ENCODE assay signal across 30 mouse cellular contexts in genomic region chr4:119670736-119671135, GRCm38 (mm10). TPM values are rescaled to one million over a fixed set of nuclear protein-coding genes. Genes with fewer than 3 reads are reported as not detected.
DNase-seq lines count a peak whose midpoint lies in the region; ATAC-seq and TF ChIP-seq lines count a peak whose summit lies in the region.
"Had no signal": no experiment of that assay in that cellular context is flagged by ENCODE, and none has a peak within 500 bp of the region (broad histone marks: within the 10 kb centered on the region; RNA-seq: fewer than 3 reads in every experiment).

No protein-coding gene starts in this region.

- peaks cover 46% of the 10 kb centered on the region for H3K4me1 ChIP-seq in heart, embryonic 10.5 days
- H3K4me1 ChIP-seq in midbrain, embryonic 16.5 days (ENCODE audit: control insufficient read depth, insufficient read depth, low read length): peaks cover 7% of the 10 kb centered on the region
- peaks cover 20% of the 10 kb centered on the region for H3K4me1 ChIP-seq in midbrain, embryonic 10.5 days
- H3K4me1 ChIP-seq in forebrain, embryonic 14.5 days (ENCODE audit: control insufficient read depth, insufficient read depth, low read length): peaks cover 11% of the 10 kb centered on the region
- H3K4me1 ChIP-seq in forebrain, postnatal 0 days (ENCODE audit: insufficient read depth): peaks cover 10% of the 10 kb centered on the region; the same call in 1 of the 2 replicates

- intact Hi-C loops in heart, postnatal 10 days (cut with DNase I): no loop called here

- no peak overlapping the region for H3K9ac ChIP-seq in midbrain, embryonic 16.5 days (ENCODE audit: low read depth, low read length)
- H3K9ac ChIP-seq in forebrain, embryonic 14.5 days (ENCODE audit: low read length): no peak overlapping the region; the same call in 1 of the 2 replicates
- H3K9ac ChIP-seq in forebrain, postnatal 0 days: no peak overlapping the region
- H3K9ac ChIP-seq: heart, embryonic 15.5 days had no signal

- H3K9me3 ChIP-seq in heart, embryonic 10.5 days: no peaks in the 10 kb centered on the region
- no peaks in the 10 kb centered on the region for H3K9me3 ChIP-seq in midbrain, embryonic 16.5 days (replicated peaks; ENCODE audit: control insufficient read depth, low read length, poor library complexity, severe bottlenecking)
- no peaks in the 10 kb centered on the region for H3K9me3 ChIP-seq in midbrain, embryonic 10.5 days (replicated peaks)
- no peaks in the 10 kb centered on the region for H3K9me3 ChIP-seq in forebrain, embryonic 14.5 days (replicated peaks; ENCODE audit: control insufficient read depth, low read length)
- no peaks in the 10 kb centered on the region for H3K9me3 ChIP-seq in forebrain, postnatal 0 days (ENCODE audit: low read length)
- H3K9me3 ChIP-seq: heart, embryonic 15.5 days had no signal

- TF ChIP-seq CTCF in forebrain, postnatal 0 days (IDR thresholded peaks at IDR 0.05; ENCODE audit: low read depth): no peak

- WGBS in heart, embryonic 10.5 days: 73% methylated on average over 6 of the region's 6 CpGs
- 87% methylated on average over 6 of the region's 6 CpGs for WGBS in midbrain, embryonic 16.5 days
- 88% methylated on average over 6 of the region's 6 CpGs for WGBS in midbrain, embryonic 10.5 days
- 84% methylated on average over 6 of the region's 6 CpGs for WGBS in forebrain, embryonic 14.5 days
- 80% methylated on average over 6 of the region's 6 CpGs for WGBS in forebrain, postnatal 0 days

- 0 out of 2 replicates have a peak, but pooled peaks cover 3% of the 10 kb centered on the region for H3K27me3 ChIP-seq in heart, embryonic 10.5 days (ENCODE audit: insufficient read depth, poor library complexity, severe bottlenecking)
- H3K27me3 ChIP-seq in midbrain, embryonic 16.5 days (ENCODE audit: control insufficient read depth, insufficient read depth, low read depth, low read length): no peaks in the 10 kb centered on the region
- no peaks in the 10 kb centered on the region for H3K27me3 ChIP-seq in midbrain, embryonic 10.5 days (ENCODE audit: low read depth, poor library complexity, severe bottlenecking)
- H3K27me3 ChIP-seq in forebrain, embryonic 14.5 days (replicated peaks; ENCODE audit: control insufficient read depth, insufficient read depth, low read length): no peaks in the 10 kb centered on the region
- H3K27me3 ChIP-seq in forebrain, postnatal 0 days (ENCODE audit: insufficient read depth, low read length): no peaks in the 10 kb centered on the region
- H3K27me3 ChIP-seq: heart, embryonic 15.5 days had no signal

- DNase-seq in heart, embryonic 10.5 days (ENCODE audit: low spot score): no peak
- no peak for DNase-seq in heart, postnatal 10 days
- no peak for DNase-seq in midbrain, embryonic 10.5 days (ENCODE audit: low spot score)
- no peak for DNase-seq in forebrain, embryonic 14.5 days (ENCODE audit: low spot score)
- DNase-seq in forebrain, postnatal 0 days: peak; percentile 42
- DNase-seq in kidney, adult 18-20 months: no peak
- DNase-seq: adrenal gland, adult 2 months; B cell, adult 2 months; cerebellum, adult 11 months; gastrocnemius, postnatal 25 days; heart, adult 2 months; heart, postnatal 4 days; kidney, adult 2 months; kidney, postnatal 10 days; right cerebral cortex, postnatal 14 days had no signal

- no peaks in the 10 kb centered on the region for H3K36me3 ChIP-seq in heart, embryonic 10.5 days
- no peaks in the 10 kb centered on the region for H3K36me3 ChIP-seq in midbrain, embryonic 16.5 days (ENCODE audit: control insufficient read depth, insufficient read depth, low read length)
- no peaks in the 10 kb centered on the region for H3K36me3 ChIP-seq in midbrain, embryonic 10.5 days
- H3K36me3 ChIP-seq in forebrain, embryonic 14.5 days (ENCODE audit: control insufficient read depth, insufficient read depth, low read length): no peaks in the 10 kb centered on the region
- no peaks in the 10 kb centered on the region for H3K36me3 ChIP-seq in forebrain, postnatal 0 days (ENCODE audit: insufficient read depth)
- H3K36me3 ChIP-seq: heart, embryonic 15.5 days had no signal

- H3K27ac ChIP-seq in heart, embryonic 10.5 days: 0 out of 2 replicates have a peak overlapping the region, but pooled peaks have one; percentile 39
- peak overlapping the region; percentile 53 for H3K27ac ChIP-seq in midbrain, embryonic 16.5 days (ENCODE audit: low read length)
- H3K27ac ChIP-seq in midbrain, embryonic 10.5 days (replicated peaks): no peak overlapping the region
- H3K27ac ChIP-seq in forebrain, embryonic 14.5 days (ENCODE audit: low read depth, low read length): peak overlapping the region; percentile 77
- H3K27ac ChIP-seq in forebrain, postnatal 0 days (ENCODE audit: low read depth, low read length): peak overlapping the region; percentile 77
- H3K27ac ChIP-seq: heart, adult 2 months; heart, embryonic 15.5 days; macrophage; stomach, postnatal 0 days had no signal

- no peak for ATAC-seq in midbrain, embryonic 16.5 days
- no peak; the same call in 1 of the 2 replicates for ATAC-seq in forebrain, embryonic 14.5 days
- ATAC-seq in forebrain, postnatal 0 days: no peak
- ATAC-seq: inflammation-experienced regulatory T-cells, adult 6 months had no signal

- no peak overlapping the region for H3K4me3 ChIP-seq in heart, embryonic 10.5 days
- H3K4me3 ChIP-seq in midbrain, embryonic 16.5 days (ENCODE audit: low read depth, low read length): no peak overlapping the region
- no peak overlapping the region for H3K4me3 ChIP-seq in midbrain, embryonic 10.5 days
- no peak overlapping the region for H3K4me3 ChIP-seq in forebrain, embryonic 14.5 days (ENCODE audit: low read depth, low read length)
- H3K4me3 ChIP-seq in forebrain, postnatal 0 days (ENCODE audit: low read depth, low read length): no peak overlapping the region
- H3K4me3 ChIP-seq: heart, adult 2 months; heart, embryonic 15.5 days had no signal

- no peak overlapping the region for H3K4me2 ChIP-seq in midbrain, embryonic 16.5 days (ENCODE audit: low read length)
- H3K4me2 ChIP-seq in forebrain, embryonic 14.5 days (ENCODE audit: low read length): no peak overlapping the region
- H3K4me2 ChIP-seq in forebrain, postnatal 0 days (ENCODE audit: low read depth): no peak overlapping the region
- H3K4me2 ChIP-seq: heart, embryonic 15.5 days had no signal

RNA-seq across cellular contexts. Expression of gene Guca2b, which starts 12.0 kb away (rescaled TPM):
- not detected in 2 replicates for polyA plus RNA-seq in heart, embryonic 10.5 days (2016; fragmentation: Nextera tagmentation; extraction: Ambion mirVana)
- total RNA-seq in heart, postnatal 10 days (2021): not detected
- polyA plus RNA-seq in midbrain, embryonic 16.5 days (2015; fragmentation: Nextera tagmentation; extraction: Ambion mirVana): not detected in 2 replicates
- not detected in 2 replicates for polyA plus RNA-seq in midbrain, embryonic 10.5 days (2016; fragmentation: Nextera tagmentation; extraction: Ambion mirVana)
- not detected in 2 replicates for polyA plus RNA-seq in forebrain, embryonic 14.5 days (2014; fragmentation: Nextera tagmentation; extraction: Ambion mirVana)
- not detected in 2 replicates for total RNA-seq in forebrain, postnatal 0 days (2014; rRNA removed)
- not detected in 2 replicates for polyA plus RNA-seq in forebrain, postnatal 0 days (2015; fragmentation: Nextera tagmentation; extraction: Ambion mirVana)
- total RNA-seq: adrenal gland, adult 2 months; gastrocnemius, postnatal 25 days; layer of hippocampus, adult 18-20 months; layer of hippocampus, postnatal 14 days; left cerebral cortex, adult 8-10 months; liver, adult 2 months; MEL; monocyte, adult 5-6 weeks; neutrophil, adult 5-6 weeks had no signal
- polyA plus RNA-seq: adrenal gland, adult 2 months; embryonic facial prominence, embryonic 11.5 days; heart, embryonic 15.5 days; inflammation-experienced regulatory T-cells, adult 6 months; limb, embryonic 11.5 days; liver, adult 2 months; lung, embryonic 16.5 days; macrophage had no signal

RNA-seq across cellular contexts. Expression of gene Guca2a, which starts 33.2 kb away (rescaled TPM):
- polyA plus RNA-seq in heart, embryonic 10.5 days (2016; fragmentation: Nextera tagmentation; extraction: Ambion mirVana): 0.26 TPM in 1 of 2 replicates, not detected in the other
- total RNA-seq in heart, postnatal 10 days (2021): not detected
- polyA plus RNA-seq in midbrain, embryonic 16.5 days (2015; fragmentation: Nextera tagmentation; extraction: Ambion mirVana): not detected in 2 replicates
- not detected in 2 replicates for polyA plus RNA-seq in midbrain, embryonic 10.5 days (2016; fragmentation: Nextera tagmentation; extraction: Ambion mirVana)
- not detected in 2 replicates for polyA plus RNA-seq in forebrain, embryonic 14.5 days (2014; fragmentation: Nextera tagmentation; extraction: Ambion mirVana)
- total RNA-seq in forebrain, postnatal 0 days (2014; rRNA removed): not detected in 2 replicates
- polyA plus RNA-seq in forebrain, postnatal 0 days (2015; fragmentation: Nextera tagmentation; extraction: Ambion mirVana): not detected in 2 replicates
- total RNA-seq: adrenal gland, adult 2 months; gastrocnemius, postnatal 25 days; heart, adult 2 months; heart, postnatal 4 days; layer of hippocampus, adult 18-20 months; layer of hippocampus, postnatal 14 days; liver, adult 2 months; MEL; monocyte, adult 5-6 weeks; neutrophil, adult 5-6 weeks had no signal
- polyA plus RNA-seq: adrenal gland, adult 2 months; embryonic facial prominence, embryonic 11.5 days; heart, embryonic 15.5 days; inflammation-experienced regulatory T-cells, adult 6 months; limb, embryonic 11.5 days; macrophage had no signal
